Mouse (Mus musculus) frontal cortex, postnatal 14 days (tissue): ENCODE measurements around the gene Inhbb.

ENCODE experiments used
- DNase-seq, 2 experiments: peaks; one replicate each; pipeline ENCODE4 v3.0.0; 2022; ENCODE audit warnings: low spot score in 2 of 2

The Inhbb gene

GRCm38 (mm10) chr1:119421576-119422421 is at the start of gene Inhbb:
Gene Inhbb (minus strand): TSS chr1:119422248.
- peak in 1 of 2 experiments; percentile 26 for DNase-seq

GRCm38 (mm10) chr1:119463386-119463785 is 41.3 kb upstream of the Inhbb start:
- no peak for DNase-seq

- DNase-seq = no peak
Measured at GRCm38 (mm10) chr1:119460062-119460461, 38.0 kb upstream of the Inhbb start.

- peak; percentile 61 to 69 for DNase-seq
Measured at GRCm38 (mm10) chr1:119457993-119458605, 36.1 kb upstream of the Inhbb start.

GRCm38 (mm10) chr1:119457528-119457855 is 35.4 kb upstream of the Inhbb start:
- no peak for DNase-seq

- DNase-seq = no peak
Measured at GRCm38 (mm10) chr1:119456671-119457527, 34.9 kb upstream of the Inhbb start.

- DNase-seq = no peak
Measured at GRCm38 (mm10) chr1:119453731-119454130, 31.7 kb upstream of the Inhbb start.

GRCm38 (mm10) chr1:119451417-119451816 is 29.4 kb upstream of the Inhbb start:
- no peak for DNase-seq

- DNase-seq = no peak
Measured at GRCm38 (mm10) chr1:119450651-119451345, 28.8 kb upstream of the Inhbb start.

- DNase-seq = no peak
Measured at GRCm38 (mm10) chr1:119446753-119447283, 24.8 kb upstream of the Inhbb start.

- DNase-seq = no peak
Measured at GRCm38 (mm10) chr1:119443591-119444350, 21.7 kb upstream of the Inhbb start.

GRCm38 (mm10) chr1:119442901-119443300 is 20.9 kb upstream of the Inhbb start:
- no peak for DNase-seq

GRCm38 (mm10) chr1:119438105-119438637 is 16.1 kb upstream of the Inhbb start:
- no peak for DNase-seq

- DNase-seq = no peak
Measured at GRCm38 (mm10) chr1:119437401-119437800, 15.4 kb upstream of the Inhbb start.

GRCm38 (mm10) chr1:119424141-119424860 is 2.3 kb upstream of the Inhbb start:
- no peak for DNase-seq

GRCm38 (mm10) chr1:119423510-119423909 is 1.5 kb upstream of the Inhbb start:
- peak in 1 of 2 experiments; percentile 25 for DNase-seq

GRCm38 (mm10) chr1:119422460-119423015 is 490 bp upstream of the Inhbb start:
- no peak for DNase-seq

- no peak for DNase-seq
Measured at GRCm38 (mm10) chr1:119420984-119421575, 968 bp downstream of the Inhbb start.
